Mouse (Mus musculus): Measurements from ENCODE around the gene Map6d1. TPM values are rescaled to one million over a fixed set of nuclear protein-coding genes. Genes with fewer than 3 reads are reported as not detected.
A peak's percentile ranks its signal among the peaks of the same experiment; 100 is the strongest.

The Map6d1 gene
- 10 to 100 TPM; 37.7 to 41.2 TPM for total RNA-seq (2021)

GRCm38 (mm10) chr16:20240468-20241414 lies at the start of gene Map6d1:
Gene Map6d1 (minus strand): TSS chr16:20241358.
- peak; percentile 69 to 70 for DNase-seq

- no peak for DNase-seq
These were observed 39.1 kb upstream of the Map6d1 start for GRCm38 (mm10) chr16:20280238-20280637.

GRCm38 (mm10) chr16:20279395-20279794 lies 38.2 kb upstream of the Map6d1 start:
- DNase-seq, result no peak

GRCm38 (mm10) chr16:20272994-20273393 lies 31.8 kb upstream of the Map6d1 start:
- DNase-seq, result no peak

GRCm38 (mm10) chr16:20271339-20271738 lies 30.2 kb upstream of the Map6d1 start:
- no peak for DNase-seq

GRCm38 (mm10) chr16:20265089-20265488 lies 23.9 kb upstream of the Map6d1 start:
- no peak for DNase-seq

- DNase-seq, result no peak
These were observed 16.8 kb upstream of the Map6d1 start for GRCm38 (mm10) chr16:20257926-20258325.

- no peak for DNase-seq
These were observed 7.5 kb upstream of the Map6d1 start for GRCm38 (mm10) chr16:20248442-20249174.

- no peak for DNase-seq
These were observed 5.9 kb upstream of the Map6d1 start for GRCm38 (mm10) chr16:20247103-20247502.

GRCm38 (mm10) chr16:20238646-20239045 lies 2.5 kb downstream of the Map6d1 start:
- DNase-seq, result no peak

- DNase-seq, result peak; percentile 42 to 52
These were observed 3.7 kb downstream of the Map6d1 start for GRCm38 (mm10) chr16:20237426-20237825.

- no peak for DNase-seq
These were observed 6.8 kb downstream of the Map6d1 start for GRCm38 (mm10) chr16:20234406-20234805.

- DNase-seq, result no peak
These were observed 13.0 kb downstream of the Map6d1 start for GRCm38 (mm10) chr16:20228167-20228566.

- no peak for DNase-seq
These were observed 13.7 kb downstream of the Map6d1 start for GRCm38 (mm10) chr16:20227504-20227903.

- no peak for DNase-seq
These were observed 14.5 kb downstream of the Map6d1 start for GRCm38 (mm10) chr16:20226676-20227075.

- no peak for DNase-seq
These were observed 18.4 kb downstream of the Map6d1 start for GRCm38 (mm10) chr16:20222726-20223125.

GRCm38 (mm10) chr16:20213591-20214226 lies 27.4 kb downstream of the Map6d1 start:
- DNase-seq, result no peak

GRCm38 (mm10) chr16:20199501-20200201 lies 41.5 kb downstream of the Map6d1 start:
- DNase-seq, result no peak

- no peak for DNase-seq
These were observed 44.2 kb downstream of the Map6d1 start for GRCm38 (mm10) chr16:20196962-20197361.

GRCm38 (mm10) chr16:20195546-20195945 lies 45.6 kb downstream of the Map6d1 start:
- DNase-seq, result no peak

GRCm38 (mm10) chr16:20192043-20192442 lies 49.1 kb downstream of the Map6d1 start:
- DNase-seq, result no peak

Data from layer of hippocampus, postnatal 36 days (tissue).